Mouse (Mus musculus) forebrain, embryonic 14.5 days (tissue): Measurements from ENCODE around the gene Inafm2. TPM values are rescaled to one million over a fixed set of nuclear protein-coding genes. Genes with fewer than 3 reads are reported as not detected.

Experiments
- ATAC-seq: fragments of 200-750 bp; cut with Nextera tagmentation; 2 replicates; pipeline ENCODE4 v1.8.0; 2017; ENCODE audit warnings: mild to moderate bottlenecking, moderate library complexity
- DNase-seq: peaks from one replicate; pipeline ENCODE4 v3.0.0-alpha.2; 2015; ENCODE audit warnings: low spot score
- H3K27ac ChIP-seq: fragments of 300-500 bp; sonication (generic); 2 replicates; pipeline ENCODE4 v1.5.1; 2014; ENCODE audit warnings: low read depth, mild to moderate bottlenecking, control low read depth, low read length, moderate library complexity
- H3K27me3 ChIP-seq: fragments of 300-500 bp; sonication (generic); replicated peaks from 2 replicates; pipeline ENCODE4 v1.6.1; 2014; ENCODE audit warnings: low read length, control low read depth, mixed read lengths; ENCODE audit not compliant: control insufficient read depth, insufficient read depth
- H3K36me3 ChIP-seq: fragments of 300-500 bp; sonication (generic); 2 replicates; pipeline ENCODE4 v1.6.1; 2014; ENCODE audit warnings: low read length, control low read depth; ENCODE audit not compliant: control insufficient read depth, insufficient read depth
- H3K4me1 ChIP-seq: fragments of 300-500 bp; sonication (generic); 2 replicates; pipeline ENCODE4 v1.6.1; 2014; ENCODE audit warnings: antibody characterized with exemption, low read length, control low read depth; ENCODE audit not compliant: control insufficient read depth, insufficient read depth
- H3K4me2 ChIP-seq: fragments of 300-500 bp; sonication (generic); 2 replicates; pipeline ENCODE4 v1.6.1; 2014; ENCODE audit warnings: mild to moderate bottlenecking, control low read depth, low read length
- H3K4me3 ChIP-seq: fragments of 300-500 bp; sonication (generic); 2 replicates; pipeline ENCODE4 v1.5.1; 2014; ENCODE audit warnings: low read depth, low read length, control low read depth
- H3K9ac ChIP-seq: fragments of 300-500 bp; sonication (generic); 2 replicates; pipeline ENCODE4 v1.6.1; 2014; ENCODE audit warnings: mild to moderate bottlenecking, low read length, control low read depth, moderate library complexity
- H3K9me3 ChIP-seq: fragments of 300-500 bp; sonication (generic); replicated peaks from 2 replicates; pipeline ENCODE4 v1.6.1; 2016; ENCODE audit warnings: low read length, control low read depth, mixed read lengths; ENCODE audit not compliant: control insufficient read depth
- WGBS: fragments of 180-500 bp; shearing (Covaris S2); extraction: QIAGEN DNeasy Blood & Tissue Kit; methylation state at CpG from one replicate; pipeline ENCODE4 v1.1.7; 2014; 5-methylcytosine and 5-hydroxymethylcytosine counted together
- polyA plus RNA-seq: library from polyadenylated mRNA; unstranded; fragments of >200 nt; fragmentation: Nextera tagmentation; extraction: Ambion mirVana; gene quantifications from 2 replicates; pipeline ENCODE4 v1.2.1, GENCODE M21; 2014

Inafm2 gene
- polyA plus RNA-seq, 1 experiment from 2014 or later, result 33.7 TPM

DNA sequence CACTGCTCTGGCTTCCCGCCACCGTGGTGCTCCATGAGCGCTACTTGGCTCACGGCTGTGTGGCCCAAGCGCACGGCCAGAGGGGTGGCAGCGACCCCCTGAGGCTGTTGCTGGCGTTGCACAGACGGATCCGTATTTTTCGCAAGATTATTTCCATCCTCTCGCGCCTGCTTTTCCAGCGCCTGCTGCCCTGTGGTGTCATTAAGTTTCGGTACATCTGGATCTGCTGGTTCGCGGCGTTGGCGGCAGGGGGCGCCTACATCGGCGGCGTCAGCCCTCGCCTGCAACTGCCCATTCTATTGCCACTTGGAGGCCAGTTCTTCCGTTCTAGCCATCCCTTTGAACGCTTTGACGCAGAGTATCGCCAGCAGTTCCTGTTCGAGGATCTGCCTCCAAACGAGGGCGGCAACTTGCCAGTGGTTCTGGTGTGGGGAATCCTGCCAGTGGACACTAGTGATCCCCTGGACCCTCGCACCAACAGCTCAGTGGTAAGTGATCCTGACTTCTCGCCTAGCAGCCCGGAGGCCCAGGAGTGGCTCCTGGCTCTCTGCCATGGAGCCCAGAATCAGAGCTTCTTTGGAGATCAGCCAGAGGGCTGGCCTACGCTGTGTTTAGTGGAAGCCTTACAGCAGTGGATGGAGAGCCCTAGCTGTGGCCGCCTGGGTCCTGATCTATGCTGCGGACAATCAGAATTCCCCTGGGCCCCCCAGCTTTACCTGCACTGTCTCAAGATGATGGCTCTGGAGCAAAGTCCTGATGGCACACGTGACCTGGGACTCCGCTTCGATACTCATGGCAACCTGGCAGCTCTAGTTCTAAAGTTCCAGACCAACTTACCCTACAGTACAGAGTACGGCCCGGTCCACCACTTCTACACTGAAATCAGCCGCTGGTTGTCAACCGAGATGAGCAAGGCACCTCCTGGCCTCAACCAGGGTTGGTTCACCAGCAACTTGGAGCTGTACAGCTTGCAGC, 45.3 kb downstream of the Inafm2 start:
- peaks cover 10% of the 10 kb centered on the region; the same call in 1 of the 2 replicates for H3K36me3 ChIP-seq
- DNase-seq, result peak; percentile 59
- peaks cover 4% of the 10 kb centered on the region for H3K4me1 ChIP-seq
- no peaks in the 10 kb centered on the region for H3K27me3 ChIP-seq
- WGBS, result 23% methylated on average over 44 of the region's 44 CpGs
- peak overlapping the region; percentile 39 for H3K4me2 ChIP-seq
- H3K27ac ChIP-seq, result no peak overlapping the region
- H3K9me3 ChIP-seq, result no peaks in the 10 kb centered on the region
- H3K9ac ChIP-seq, result no peak overlapping the region
- H3K4me3 ChIP-seq, result no peak overlapping the region
- ATAC-seq, result peak; percentile 74

DNA sequence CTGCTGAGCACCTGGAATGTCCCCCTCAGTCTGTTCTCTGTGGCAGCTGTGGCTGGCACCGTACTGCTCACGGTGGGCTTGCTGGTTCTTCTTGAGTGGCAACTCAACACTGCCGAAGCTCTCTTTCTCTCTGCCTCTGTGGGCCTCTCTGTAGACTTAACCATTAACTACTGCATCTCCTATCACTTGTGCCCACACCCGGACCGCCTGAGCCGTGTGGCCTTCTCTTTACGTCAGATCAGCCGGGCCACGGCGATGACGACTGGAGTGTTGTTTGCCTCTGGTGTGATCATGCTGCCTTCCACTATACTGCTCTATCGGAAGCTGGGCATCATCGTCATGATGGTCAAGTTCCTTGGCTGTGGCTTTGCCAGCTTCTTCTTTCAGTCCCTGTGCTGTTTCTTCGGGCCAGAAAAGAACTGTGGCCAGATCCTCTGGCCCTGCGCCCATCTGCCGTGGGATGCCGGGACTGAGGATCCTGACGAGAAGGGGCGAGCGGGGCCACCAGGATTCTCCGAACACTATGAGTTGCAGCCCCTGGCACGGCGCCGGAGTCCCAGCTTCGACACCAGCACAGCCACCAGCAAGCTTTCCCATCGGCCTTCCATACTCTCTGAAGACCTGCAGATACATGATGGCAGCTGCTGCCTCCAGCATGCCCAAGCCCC, 46.2 kb downstream of the Inafm2 start:
- Histone ChIP-seq H3K4me1 (peaks cover 4% of the 10 kb centered on the region), H3K4me3 (no peak overlapping the region), H3K27ac (no peak overlapping the region), H3K36me3 (peaks cover 10% of the 10 kb centered on the region; the same call in 1 of the 2 replicates), H3K27me3 (no peaks in the 10 kb centered on the region), H3K4me2 (no peak overlapping the region), H3K9me3 (no peaks in the 10 kb centered on the region), H3K9ac (no peak overlapping the region)
- 95% methylated on average over 26 of the region's 26 CpGs for WGBS
- DNase-seq, result no peak
- ATAC-seq, result no peak

DNA sequence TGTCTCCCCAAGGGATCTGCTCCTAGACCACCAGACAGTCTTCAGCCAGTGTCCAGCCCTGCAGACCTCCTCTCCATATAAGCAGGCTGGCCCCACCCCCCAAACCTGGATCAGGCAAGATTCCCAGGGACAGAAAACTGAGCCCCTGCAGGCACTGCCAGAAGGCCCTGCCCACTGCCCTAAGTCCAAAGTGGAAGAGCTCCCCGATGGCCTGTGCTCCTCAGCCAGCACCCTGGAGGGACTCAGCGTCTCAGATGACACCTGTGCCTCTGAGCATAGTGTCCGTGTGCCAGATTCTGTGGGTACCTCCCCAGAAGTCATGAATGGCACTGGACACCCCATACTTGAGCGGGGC, 46.7 kb downstream of the Inafm2 start:
- no peaks in the 10 kb centered on the region for H3K27me3 ChIP-seq
- H3K9ac ChIP-seq, result no peak overlapping the region
- H3K9me3 ChIP-seq, result no peaks in the 10 kb centered on the region
- ATAC-seq (no peak), DNase-seq (no peak)
- peaks cover 4% of the 10 kb centered on the region for H3K4me1 ChIP-seq
- WGBS, result 82% methylated on average over 4 of the region's 4 CpGs
- peaks cover 8% of the 10 kb centered on the region; the same call in 1 of the 2 replicates for H3K36me3 ChIP-seq
- H3K27ac ChIP-seq, result no peak overlapping the region
- no peak overlapping the region for H3K4me3 ChIP-seq
- no peak overlapping the region for H3K4me2 ChIP-seq

DNA sequence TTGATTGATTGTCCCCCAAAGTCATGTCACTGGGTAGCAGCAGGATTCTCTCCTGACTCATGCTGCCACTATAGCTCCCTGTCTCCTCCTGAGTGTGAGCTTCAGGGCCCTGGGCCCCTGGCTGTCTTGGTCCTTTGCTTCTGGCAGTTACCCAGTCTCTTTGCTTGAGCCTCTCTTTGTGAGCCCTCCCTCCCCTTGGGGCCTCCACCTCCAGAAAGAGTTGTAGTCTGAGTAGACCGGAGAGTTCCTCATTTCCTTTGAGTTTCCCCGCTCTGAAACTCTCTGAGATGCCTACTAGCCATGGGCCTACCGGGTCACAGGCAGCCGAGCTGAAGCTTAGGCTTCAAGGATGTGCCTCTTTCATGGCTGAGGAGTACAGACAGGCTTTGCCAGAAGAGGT, 48.1 kb downstream of the Inafm2 start:
- H3K4me3 ChIP-seq, result no peak overlapping the region
- no peaks in the 10 kb centered on the region for H3K9me3 ChIP-seq
- no peak overlapping the region for H3K27ac ChIP-seq
- no peak overlapping the region for H3K9ac ChIP-seq
- peaks cover 4% of the 10 kb centered on the region for H3K4me1 ChIP-seq
- H3K27me3 ChIP-seq, result no peaks in the 10 kb centered on the region
- WGBS, result 85% methylated on average over 4 of the region's 4 CpGs
- DNase-seq (no peak), ATAC-seq (no peak)
- H3K4me2 ChIP-seq, result no peak overlapping the region
- peaks cover 6% of the 10 kb centered on the region; the same call in 1 of the 2 replicates for H3K36me3 ChIP-seq

Other genes with a start within 250 kb of the Inafm2 start
- gene Bmf, start 196.1 kb upstream of the Inafm2 start, polyA plus RNA-seq, result 2.8 and 3.0 TPM in 2 replicates
- 40.9 and 47.5 TPM in 2 replicates for gene Bub1b, start 147.5 kb upstream of the Inafm2 start, polyA plus RNA-seq
- gene Pak6, start 82.5 kb upstream of the Inafm2 start, polyA plus RNA-seq, result 14.0 and 18.7 TPM in 2 replicates
- 0.28 and 0.41 TPM in 2 replicates for gene Ankrd63, start 41.8 kb upstream of the Inafm2 start, polyA plus RNA-seq
- 0.48 and 0.57 TPM in 2 replicates for gene Plcb2, start 17.3 kb upstream of the Inafm2 start, polyA plus RNA-seq
- 1.0 and 1.2 TPM in 2 replicates for gene Ccdc9b, start 16.9 kb downstream of the Inafm2 start, polyA plus RNA-seq
- gene Phgr1, start 27.0 kb downstream of the Inafm2 start, polyA plus RNA-seq, result not detected in 2 replicates
- 18.0 and 24.5 TPM in 2 replicates for gene Disp2, start 34.0 kb downstream of the Inafm2 start, polyA plus RNA-seq
- 66.2 and 84.2 TPM in 2 replicates for gene Knstrn, start 68.2 kb downstream of the Inafm2 start, polyA plus RNA-seq
- gene Ivd, start 116.2 kb downstream of the Inafm2 start, polyA plus RNA-seq, result 39.6 and 45.1 TPM in 2 replicates
- 2.0 and 2.1 TPM in 2 replicates for gene Bahd1, start 154.6 kb downstream of the Inafm2 start, polyA plus RNA-seq
- gene Chst14, start 180.7 kb downstream of the Inafm2 start, polyA plus RNA-seq, result 7.1 and 7.4 TPM in 2 replicates